Mouse (Mus musculus) spleen, postnatal 10 days (tissue): ENCODE results near the gene Ppp1ca.

Source experiments
- DNase-seq, 2 experiments: peaks; one replicate each; pipeline ENCODE4 v3.0.0; 2021 to 2022; ENCODE audit warnings: low spot score in 2 of 2

The Ppp1ca gene

DNA sequence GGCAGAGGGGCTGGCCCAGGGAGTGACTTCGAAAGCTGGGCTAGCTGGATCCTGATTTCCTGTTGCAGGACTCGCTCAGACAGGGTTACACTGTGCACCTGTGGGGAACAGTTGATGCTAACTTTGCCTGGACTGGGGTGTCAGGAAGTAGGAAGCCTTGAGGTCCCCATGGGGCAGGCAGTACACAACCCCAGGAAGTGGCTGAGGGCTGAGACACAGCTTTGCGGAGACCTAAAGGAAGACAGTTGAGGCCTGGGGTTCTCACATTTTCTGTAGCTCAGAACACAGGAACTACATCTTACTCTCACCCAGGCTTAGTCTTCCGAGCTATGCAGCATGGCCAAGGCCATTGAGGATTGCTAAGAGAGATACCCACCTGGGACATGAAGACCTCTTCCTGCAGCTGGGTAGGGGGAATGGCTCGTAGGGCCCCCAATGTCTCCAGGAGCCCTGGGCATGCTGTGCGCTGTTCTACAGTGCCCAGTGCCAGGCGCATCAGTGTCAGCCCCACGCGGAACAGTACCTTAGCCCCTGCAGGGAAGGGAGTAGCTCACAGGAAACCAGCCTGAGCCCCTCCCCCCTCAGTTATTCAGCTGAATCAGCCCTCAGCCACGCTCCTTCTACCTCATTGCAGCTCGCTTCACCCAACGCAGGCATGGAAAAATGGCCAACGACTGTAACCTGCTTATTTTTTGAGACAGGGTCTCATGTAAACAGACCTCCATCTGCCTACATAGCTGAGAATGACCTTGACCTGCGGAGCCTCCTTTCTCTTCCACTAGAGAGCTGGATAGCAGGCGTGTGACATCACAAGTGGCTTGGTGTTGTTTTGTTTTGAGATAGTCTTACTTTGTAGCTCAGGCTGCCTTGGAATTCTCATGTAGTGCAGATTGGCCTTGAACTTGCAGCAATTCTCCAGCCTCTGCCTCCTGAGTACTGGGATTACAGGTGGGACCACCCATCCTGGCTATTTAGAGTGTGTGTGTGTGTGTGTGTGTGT is 6.6 kb upstream of the Ppp1ca start:
- DNase-seq, result peak in 1 of 2 experiments; percentile 75

DNA sequence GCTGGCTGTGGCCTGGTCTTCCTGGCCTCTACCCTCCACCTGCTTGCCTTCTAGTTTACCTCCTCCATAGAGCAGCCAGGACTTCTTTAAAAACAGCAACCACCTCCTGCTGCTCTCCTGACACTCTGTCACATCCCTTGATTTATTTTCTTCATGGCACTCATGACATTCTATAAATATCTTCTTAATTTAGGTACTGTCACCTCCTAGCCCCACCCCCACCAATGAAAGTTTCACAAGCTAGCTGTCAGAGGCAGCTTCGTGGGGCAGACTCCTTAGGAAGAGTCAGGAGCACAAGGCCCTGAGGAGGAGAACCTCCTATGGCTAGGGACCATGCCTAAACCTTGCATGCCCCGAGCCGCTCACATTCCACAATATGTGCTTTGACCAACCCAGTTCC is 4.6 kb upstream of the Ppp1ca start:
- DNase-seq, result no peak

DNA sequence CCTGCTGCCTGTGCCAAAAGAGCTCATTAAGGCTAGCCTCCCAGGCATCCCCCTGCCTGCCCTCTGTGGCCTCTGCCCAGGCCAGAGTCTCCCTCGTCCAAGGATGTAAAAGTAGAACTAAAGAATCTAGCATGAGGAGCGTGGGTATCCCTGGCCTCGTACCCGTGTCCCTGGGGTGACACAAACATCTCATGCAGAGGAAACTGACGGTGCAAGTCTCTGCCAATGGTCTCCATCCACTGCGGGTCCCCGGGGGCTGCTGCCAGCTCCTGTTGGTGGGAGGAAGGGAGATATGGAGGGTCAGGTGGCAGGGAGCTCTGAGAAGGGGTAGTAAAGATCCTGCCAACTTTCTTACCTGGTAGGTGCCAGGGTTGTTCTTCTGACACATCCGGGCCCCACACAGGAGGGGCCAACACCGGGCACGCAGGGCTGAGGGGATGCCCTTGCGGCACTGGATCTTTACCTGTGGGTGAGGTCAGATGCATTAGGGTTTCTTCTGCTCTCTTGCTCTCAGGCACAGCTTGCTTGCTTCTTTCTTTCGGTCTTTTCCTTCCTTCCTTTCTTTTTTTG is 2.7 kb upstream of the Ppp1ca start:
- no peak for DNase-seq

DNA sequence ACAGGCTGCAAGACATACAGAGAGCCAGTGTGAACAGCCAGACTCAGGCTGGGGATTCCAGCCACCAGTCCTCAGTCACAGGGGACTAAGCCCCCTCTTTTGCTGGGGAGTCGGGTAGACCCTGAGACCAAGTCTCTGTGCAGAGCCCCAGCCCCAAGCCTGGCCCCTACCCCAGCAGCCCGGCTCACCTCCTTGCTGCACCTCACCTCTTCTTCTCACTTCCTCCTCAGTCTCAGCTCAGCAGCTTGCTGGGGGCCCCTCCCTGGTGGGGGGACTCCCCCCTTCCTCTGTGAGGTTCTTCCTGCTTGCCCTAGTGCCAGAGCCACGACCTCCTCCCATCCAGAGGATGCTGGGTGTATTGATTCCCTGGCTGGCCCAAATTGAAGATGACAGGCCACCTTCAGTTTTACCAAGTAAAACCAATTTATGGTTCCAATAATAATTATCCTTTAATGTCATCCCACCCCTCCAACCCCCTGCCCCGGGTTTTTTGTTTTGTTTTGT is 982 bp upstream of the Ppp1ca start, which contains the start of gene Tbc1d10c:
Tbc1d10c (minus strand) TSS at position 454 of the 504 bp plus-strand sequence.
- DNase-seq, result peak in 1 of 2 experiments; percentile 81

DNA sequence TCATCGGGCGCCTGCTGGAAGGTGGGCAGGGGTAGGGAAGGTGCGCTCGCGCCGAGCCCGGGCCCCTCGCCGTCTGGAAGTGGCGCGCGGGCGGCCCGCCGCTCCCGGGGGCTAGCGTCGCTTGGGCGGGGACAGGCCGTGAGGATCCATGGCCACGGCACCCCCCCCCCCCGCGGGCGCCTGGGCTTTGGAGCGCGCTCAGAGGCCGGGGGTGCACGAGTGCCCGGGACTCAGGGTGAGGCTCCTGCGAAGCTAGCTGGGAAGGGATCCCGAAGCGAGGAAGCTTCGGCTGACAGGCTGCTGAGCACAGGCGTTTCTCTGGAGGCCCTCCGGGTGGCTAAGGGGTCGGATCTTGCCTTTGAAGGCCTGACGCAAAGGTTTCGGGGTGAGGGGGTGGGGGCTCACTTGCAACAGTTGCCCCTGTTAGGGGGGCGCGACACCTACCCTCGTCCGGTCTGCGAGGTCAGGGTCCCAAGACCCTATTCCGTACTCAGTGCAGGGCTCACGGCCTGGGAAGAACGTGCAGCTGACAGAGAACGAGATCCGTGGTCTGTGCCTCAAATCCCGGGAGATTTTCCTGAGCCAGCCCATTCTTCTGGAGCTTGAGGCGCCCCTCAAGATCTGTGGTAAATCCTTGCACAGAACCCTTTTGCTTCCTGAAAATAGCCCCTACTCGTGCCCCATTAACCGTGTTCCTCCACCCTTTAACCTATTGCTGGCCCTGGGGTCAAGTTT is 553 bp downstream of the Ppp1ca start:
- no peak for DNase-seq

DNA sequence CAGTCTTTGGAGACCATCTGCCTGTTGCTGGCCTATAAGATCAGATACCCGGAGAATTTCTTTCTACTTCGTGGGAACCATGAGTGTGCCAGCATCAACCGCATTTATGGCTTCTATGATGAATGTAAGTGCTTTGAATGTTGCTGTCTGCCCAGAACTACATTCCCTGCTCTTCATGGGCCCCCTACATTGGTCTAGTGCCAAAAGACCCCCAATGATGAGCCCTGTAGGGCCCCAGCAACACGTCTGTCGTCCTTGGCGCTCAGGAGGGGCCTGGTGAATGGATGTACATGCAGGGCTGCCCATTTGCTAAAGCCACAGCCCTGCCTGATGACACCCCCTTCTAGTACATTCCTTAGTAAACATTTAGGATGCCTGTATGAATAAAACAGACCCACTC is 1.3 kb downstream of the Ppp1ca start:
- DNase-seq, result no peak

DNA sequence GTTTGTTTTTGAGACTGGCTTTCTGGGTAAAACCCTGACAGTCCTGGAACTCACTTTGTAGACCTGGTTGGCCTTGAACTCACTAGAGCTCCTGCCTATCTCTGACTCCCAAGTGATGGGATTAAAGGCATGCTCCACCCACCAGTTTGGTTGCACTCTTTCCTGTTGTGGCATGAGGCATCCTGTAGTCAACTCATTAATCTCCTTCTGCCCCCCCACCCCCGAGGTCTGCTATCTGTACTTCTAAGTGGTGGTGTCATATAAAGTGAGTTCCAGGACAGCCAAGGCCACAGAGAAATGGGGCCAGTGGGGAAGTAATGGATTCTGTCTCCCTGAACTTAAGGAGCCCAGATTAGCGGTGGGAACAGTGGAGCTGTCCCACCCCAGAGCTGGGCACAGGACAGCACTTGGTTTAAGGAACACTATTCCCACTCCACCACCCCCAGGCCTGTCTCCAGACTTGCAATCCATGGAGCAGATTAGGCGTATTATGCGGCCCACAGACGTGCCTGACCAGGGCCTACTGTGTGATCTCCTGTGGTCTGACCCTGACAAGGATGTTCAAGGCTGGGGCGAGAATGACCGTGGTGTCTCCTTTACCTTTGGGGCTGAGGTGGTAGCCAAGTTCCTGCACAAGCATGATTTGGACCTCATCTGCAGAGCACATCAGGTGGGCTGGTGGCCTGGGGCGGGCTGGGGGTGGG is 2.3 kb downstream of the Ppp1ca start:
- no peak for DNase-seq

DNA sequence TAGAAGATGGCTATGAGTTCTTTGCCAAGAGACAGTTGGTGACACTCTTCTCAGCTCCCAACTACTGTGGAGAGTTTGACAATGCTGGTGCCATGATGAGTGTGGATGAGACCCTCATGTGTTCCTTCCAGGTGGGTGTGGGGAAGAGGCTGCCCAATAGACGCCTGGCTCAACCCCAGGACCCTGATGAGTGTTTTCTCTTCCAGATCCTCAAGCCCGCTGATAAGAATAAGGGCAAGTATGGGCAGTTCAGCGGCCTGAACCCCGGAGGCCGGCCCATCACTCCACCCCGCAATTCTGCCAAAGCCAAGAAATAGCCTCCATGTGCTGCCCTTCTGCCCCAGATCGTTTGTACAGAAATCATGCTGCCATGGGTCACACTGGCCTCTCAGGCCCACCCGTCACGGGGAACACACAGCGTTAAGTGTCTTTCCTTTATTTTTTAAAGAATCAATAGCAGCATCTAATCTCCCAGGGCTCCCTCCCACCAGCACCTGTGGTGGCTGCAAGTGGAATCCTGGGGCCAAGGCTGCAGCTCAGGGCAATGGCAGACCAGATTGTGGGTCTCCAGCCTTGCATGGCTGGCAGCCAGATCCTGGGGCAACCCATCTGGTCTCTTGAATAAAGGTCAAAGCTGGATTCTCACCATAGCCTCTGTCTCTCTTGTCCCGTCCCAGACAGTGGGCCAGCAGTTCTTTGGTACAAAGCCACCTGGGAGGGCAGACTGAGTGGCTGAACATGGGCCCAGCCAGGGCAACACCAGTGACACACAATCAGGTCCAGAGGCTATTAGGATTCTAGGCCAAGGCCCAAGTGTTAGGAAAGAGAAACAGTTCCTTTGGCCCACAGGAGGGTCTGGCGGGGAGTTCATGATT is 3.1 kb downstream of the Ppp1ca start:
- DNase-seq, result no peak

DNA sequence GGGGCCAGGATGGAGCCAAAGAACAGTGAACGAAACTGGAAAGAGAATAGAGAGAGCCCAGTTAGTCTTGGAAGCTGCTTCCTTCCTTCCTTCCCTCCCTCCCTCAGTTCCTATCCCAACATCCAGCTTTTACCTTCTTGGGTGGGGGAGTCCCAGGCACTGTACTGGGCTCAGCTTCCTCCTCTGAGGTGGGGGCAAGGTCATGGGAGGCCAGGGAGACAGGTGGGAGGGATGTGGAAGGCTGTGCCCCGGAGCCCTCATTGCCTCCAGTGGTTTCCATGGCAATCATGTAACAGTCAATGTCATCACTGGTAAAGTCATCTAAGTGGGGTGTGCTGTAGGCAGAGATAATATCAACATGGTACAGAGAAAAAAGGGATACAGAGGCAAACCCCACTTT is 4.2 kb downstream of the Ppp1ca start:
- no peak for DNase-seq

DNA sequence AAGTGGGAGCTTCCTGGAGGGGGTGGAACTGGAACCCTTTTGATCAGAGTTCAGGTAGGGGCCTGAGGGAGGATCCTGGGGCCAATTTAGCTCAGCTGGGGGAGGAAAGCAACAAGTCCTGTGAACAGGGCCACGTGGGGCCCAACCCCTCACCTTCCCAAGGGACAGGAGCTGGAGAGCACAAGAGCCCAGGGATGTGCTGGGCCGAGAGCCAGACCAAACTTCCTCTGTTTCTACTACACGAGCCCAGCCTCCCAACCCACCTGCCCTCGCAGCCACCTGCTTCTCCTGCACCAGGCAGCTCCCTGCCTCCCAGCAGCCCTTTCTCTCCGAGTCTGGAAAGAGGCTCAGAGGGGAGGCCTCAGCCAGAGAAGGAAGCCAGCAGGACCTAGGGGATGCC is 4.7 kb downstream of the Ppp1ca start:
- no peak for DNase-seq

DNA sequence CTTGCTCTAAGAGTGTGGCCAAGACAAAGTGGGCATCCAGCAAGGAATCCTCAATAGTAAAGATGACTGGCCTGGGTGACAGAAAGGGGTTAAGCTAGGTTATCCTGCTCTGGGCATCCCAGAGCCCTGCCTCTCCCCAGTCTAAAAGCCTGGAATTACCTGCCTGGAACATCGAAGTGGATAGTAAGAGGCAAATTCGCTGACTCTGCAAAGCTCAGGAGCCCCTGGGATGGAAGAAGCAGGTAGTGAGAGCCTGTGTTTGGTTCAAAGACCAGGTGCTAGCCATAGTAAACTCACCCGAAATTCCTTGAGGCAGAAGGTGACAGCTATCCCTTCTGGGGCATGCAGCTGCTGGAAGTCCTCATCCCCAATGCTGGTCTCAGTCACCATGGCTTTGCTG is 5.3 kb downstream of the Ppp1ca start:
- no peak for DNase-seq

DNA sequence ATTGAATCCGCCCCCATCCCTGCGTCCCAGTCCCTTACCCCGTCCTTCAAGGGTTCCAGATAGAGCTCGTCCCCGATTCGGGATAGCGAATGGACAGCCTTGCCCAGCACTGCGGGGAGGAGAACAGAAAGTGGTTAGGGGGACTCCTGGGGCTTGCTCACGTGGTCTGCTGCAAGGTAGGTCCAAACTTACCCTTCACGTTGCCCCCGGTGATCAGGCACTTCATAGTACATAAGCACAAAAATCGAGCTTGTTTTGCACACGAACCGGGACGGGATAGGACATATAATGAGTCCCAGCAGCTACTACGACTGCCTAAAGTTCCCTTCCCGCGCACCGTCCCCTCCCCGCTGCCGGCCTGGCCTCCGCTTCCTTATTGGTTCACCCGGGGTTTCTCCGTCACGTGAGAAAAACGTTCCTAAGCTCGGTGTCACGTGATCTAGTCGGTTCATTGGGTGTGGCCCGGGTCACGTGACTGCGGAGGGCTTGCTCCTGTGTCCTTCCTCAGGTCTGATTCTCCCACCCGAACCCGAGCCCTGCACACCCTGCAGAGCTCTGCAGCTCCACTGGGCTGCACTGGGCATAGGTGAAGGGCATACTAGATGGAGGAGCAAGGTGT is 9.5 kb downstream of the Ppp1ca start, which contains the start of gene Rad9a:
Rad9a (minus strand) TSS at position 372 of the 619 bp plus-strand sequence.
- peak; percentile 92 to 99 for DNase-seq

DNA sequence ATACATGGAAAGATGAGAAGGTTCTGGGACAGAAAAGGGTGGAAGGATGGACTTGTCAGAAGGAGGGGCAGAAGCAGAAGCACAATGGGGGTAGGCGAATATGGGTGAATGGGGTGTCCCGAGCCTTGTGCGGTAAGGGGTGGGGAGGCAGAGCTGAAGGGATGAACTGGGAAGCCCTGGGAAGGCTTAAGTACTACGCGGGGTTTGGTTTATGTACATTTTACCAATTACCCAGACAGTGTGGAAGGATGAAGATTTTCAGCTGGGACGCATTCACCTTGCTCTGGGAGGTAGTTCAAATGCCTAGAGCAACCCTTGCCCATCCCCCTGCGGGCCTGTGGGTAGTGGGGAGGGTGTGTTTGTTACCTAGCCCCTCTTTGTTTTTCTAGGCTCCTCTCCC is 10.3 kb downstream of the Ppp1ca start:
- no peak for DNase-seq

DNA sequence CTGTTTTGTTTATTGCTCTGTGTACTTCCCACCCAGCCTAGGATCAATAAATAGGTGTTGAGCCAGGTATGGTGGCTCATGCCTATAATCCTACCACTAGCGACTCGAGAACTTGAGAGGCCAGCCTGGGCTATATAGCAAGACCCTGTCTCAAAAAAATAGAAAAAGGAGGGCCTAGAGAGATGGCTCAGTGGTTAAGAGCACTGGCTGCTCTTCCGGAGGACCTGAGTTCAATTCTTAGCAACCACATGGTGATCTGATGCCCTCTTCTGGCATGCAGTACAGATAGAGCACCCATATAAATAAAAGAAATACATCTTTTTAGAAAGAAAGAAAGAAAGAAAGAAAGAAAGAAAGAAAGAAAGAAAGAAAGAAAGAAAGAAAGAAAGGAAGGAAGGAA is 11.3 kb downstream of the Ppp1ca start:
- DNase-seq, result no peak

DNA sequence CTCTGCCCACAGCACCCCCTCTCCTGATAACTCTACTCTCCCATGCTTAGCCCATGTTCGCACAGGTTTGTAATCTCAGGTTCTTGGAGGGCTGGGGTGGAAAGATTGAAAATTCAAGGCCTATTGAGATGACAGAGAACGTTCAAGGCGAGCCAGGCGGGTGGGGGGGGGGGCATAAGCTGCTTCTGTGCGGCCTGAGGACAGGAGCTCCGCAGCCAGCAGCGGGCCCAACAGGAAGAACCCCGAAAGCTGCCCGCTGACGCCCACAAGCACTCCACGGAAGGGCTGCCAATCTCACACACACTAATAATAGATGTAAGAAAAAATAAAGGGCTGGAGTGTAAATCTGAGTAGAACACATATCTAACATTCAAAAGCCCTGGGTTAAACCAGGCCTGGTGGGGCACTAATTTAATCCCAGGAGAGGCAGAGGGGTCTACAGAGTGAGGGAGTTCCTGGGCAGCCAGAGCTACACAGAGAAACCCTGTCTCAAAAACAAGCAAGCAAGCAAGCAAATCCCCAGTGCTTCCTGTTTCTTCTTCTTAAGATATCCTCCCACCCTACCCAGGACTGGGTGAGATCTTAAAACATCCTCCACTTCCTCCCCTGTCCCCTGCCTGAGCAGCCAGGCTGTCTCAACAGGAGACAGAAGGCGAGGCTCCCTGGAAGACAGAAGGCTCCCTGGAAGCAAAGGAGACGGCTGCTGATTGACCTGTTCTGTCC is 11.9 kb downstream of the Ppp1ca start:
- no peak for DNase-seq

DNA sequence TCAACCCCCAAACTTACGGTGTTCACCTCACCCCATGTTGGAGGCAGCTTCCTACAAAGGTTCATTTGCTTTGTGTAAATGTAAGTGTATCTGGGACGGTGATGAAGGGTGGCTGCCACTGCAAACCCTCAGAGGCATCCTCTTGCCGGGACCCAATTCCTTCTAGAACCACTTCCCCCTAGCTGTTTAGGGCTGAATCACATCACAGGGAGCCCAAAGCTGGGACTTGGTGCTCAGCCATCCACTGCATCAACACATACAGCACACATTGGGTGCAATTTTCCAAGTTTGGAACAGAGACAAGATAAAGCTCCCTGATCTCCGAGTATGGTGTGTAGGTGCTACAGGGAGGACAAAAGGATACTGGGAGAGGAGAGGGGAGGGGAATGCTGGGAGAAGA is 13.0 kb downstream of the Ppp1ca start:
- DNase-seq, result no peak

DNA sequence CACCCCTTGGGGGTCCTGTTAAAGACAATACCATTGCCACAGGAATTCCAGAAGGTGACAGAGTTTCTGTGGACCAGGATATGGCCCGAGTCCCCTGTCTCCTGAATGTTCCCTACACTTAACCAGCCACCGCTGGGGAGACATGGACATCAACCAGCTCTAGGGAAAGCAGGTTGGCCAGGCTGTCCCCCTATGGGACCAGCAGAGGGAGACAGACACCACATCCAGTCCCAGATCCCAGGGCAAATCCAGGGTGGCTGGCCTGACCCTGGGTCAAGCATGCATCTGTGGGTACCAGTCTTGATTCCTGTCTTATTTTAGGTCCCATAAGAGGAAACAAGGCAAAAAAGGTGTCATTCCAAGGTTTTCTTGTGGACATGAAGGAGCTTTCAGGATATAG is 15.1 kb downstream of the Ppp1ca start:
- peak; percentile 46 to 68 for DNase-seq

DNA sequence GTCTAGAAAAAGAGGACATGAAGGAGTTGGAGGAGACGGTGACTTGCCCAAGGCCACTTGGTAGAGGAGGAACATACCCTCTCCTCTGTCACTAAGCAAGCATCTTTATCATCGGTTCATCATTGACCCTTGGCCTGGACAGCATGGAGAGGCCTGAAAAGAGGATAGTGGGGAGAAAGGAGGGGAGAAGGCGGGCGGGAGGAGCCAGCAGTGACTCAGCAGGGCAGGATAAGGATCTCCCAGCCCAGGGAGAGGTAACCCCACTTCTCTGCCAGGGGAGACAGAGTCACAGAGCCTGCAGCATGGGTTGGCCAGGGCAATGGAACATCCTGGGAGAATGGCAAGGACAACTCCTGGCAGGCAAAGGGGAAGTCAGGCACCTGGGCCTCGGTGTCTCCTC is 16.7 kb downstream of the Ppp1ca start:
- DNase-seq, result no peak

DNA sequence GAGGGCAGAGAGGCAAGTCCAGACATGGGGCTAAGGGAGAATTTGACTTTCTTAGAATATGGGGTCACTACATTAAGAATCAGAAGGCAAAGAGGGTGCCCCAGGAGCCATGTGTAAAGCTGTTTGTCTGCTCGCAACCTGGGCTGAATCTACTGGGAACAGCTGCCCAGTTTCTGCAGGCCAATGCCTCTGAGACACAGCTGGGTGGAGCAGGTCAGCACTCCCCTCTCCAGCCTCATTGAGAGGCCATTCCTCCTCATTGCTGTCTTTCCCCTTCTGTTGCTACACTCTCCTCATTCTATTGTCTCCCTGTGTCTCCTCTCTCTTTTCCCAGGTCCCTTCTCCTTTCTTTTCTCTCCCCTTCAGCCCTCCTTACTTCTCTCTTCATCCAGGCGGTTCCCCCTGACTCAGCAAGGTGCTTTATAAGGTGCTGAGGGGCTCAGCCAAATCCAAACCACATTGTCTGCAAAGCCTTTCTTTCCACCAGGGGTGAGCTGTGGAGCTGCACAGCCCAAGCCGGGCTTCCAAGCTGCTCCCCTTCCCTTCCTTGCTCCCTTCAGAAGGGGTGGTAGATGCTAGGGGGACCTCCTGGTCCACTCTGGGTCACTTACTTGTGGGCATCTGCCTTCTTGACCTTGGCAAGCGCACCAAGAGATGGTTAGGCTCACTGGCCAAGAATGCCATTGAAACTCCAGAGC is 20.2 kb downstream of the Ppp1ca start:
- DNase-seq, result no peak
